Mouse (Mus musculus): Measurements from ENCODE around the gene Sema3g. TPM values are rescaled to one million over a fixed set of nuclear protein-coding genes. Genes with fewer than 3 reads are reported as not detected.

Gene Sema3g
- total RNA-seq (2023) = under 1 TPM in 1 of 2 experiments, not detected in 1; 0.15 TPM

DNA sequence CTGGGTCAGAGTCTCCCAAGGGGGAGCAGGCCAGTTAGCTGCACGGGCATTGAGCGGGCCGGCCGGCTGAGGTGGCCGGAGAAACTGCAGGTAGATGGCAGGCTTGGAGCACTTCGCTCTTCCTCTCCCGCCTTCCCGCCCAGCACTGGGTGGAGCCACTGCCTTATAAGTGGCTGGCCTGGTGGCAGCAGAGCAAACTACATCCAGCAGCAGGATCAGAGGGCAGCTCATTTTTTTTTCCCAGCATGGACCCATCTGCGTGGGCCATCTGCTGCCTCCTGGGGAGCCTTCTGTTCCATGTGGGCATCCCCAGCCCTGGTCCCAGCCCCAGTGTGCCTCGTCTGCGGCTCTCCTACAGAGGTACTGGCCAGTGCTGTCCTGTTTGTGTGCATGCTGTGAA, at the start of gene Sema3g:
Gene Sema3g (plus strand): TSS at position 195 of the 400 bp plus-strand sequence.

DNA sequence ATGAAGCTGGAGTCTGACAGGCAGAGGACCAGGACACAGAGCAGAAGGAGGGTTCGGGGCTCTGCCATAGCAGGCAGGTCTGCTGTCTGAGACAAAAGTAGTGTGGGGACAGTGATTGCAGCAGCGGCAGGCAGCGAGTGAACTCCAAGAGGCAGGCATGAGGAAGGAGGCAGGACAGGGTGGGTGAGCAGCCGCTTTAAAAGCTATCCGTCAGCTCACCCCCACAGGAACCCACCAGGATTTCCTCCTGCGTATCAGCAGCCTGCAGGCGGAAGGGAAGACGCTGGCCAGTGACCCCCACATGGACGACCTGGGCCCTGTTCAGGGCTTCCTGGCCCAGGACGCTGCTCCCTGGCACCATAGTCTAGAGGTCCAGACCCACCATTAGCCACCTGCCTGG, 49.2 kb upstream of the Sema3g start, which contains the start of gene Stab1:
Gene Stab1 (minus strand): TSS at position 217 of the 400 bp plus-strand sequence.

DNA sequence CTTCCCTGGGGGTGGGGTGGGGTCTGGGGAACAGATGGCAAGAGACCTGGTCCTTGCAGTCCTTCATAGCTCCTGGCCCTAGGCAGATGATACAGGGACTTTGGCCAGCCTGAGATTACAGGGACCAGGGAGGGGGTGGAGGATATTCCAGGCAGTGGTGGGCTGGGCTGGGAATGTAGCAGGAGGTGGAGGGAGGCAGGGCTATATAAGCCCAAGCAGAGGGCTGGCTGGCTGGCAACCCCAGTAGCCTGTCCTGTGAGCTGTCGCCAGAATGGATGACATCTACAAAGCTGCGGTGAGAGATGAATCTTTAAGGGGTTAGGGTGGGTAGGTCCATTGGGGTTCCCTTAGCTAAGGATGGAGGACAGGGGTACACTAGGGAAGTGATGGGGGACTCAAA, 9.6 kb upstream of the Sema3g start, which contains the start of gene Tnnc1:
Gene Tnnc1 (plus strand): TSS at position 229 of the 400 bp plus-strand sequence.

DNA sequence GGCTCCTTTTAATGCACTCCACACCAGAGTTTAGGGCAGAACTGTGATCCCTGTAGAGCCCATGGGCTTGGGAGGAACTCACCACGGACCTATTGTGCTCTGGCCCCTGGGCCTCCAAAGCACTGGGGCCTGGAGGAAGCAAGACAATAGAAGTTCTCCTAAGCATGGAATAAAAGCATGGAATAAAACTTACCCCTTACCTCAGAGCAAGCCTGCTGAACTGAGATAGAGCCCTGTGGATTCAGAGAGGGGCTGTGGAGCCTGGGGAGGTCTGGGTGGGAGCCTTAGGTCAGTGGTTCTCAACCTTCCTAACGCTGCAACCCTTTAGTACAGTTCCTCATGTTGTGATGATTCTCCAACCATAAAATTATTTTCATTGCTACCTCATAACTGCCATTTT, 814 bp upstream of the Sema3g start, which contains the start of gene Nisch:
Gene Nisch (minus strand): TSS at position 101 of the 400 bp plus-strand sequence.

DNA sequence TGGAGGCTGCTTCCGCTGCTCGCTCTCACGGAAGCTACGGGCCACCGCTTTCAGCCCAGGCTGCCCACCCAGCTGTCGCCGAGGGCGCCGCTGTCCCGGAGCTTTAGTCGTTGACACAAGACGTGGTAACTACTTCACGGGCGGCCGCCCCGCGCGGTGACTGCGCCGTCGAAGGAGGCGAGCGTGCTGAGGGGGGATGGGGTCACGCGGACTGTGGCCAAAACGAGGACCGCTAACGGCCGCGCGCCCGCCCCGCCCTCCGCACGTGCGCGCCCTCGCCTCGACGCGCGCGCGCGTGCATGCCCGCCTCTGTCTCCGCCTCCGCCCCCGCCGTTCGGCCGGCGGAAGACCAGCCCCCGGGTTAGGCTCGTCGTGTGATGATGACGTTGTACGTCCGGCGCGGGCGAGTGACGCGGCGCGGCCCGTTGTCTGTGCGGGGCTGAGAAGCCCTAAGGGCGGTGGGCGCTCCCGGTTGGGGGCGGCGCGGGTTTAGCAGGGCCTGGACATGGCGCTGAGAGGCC, 33.5 kb downstream of the Sema3g start, which contains the start of the genes Phf7 and Bap1:
Gene Phf7 (minus strand): TSS at position 234 of the 521 bp plus-strand sequence.
Gene Bap1 (plus strand): TSS at position 367 of the 521 bp plus-strand sequence.

Other genes starting within 250 kb of the Sema3g start
- 10 to 100 TPM; 17.3 to 22.6 TPM for gene Glt8d1, start 216.5 kb upstream of the Sema3g start, total RNA-seq (2023)
- 10 to 100 TPM; 73.8 to 78.7 TPM for gene Spcs1, start 216.2 kb upstream of the Sema3g start, total RNA-seq (2023)
- 10 to 100 TPM; 74.0 to 99.5 TPM for gene Pbrm1, start 198.7 kb upstream of the Sema3g start, total RNA-seq (2023)
- 100 to 1,000 TPM; 396 to 425 TPM for gene Gnl3, start 198.7 kb upstream of the Sema3g start, total RNA-seq (2023)
- gene Smim4, start 88.9 kb upstream of the Sema3g start, total RNA-seq (2023) = 10 to 100 TPM; 23.5 to 26.8 TPM
- 1 to 10 TPM in 1 of 2 experiments, under 1 TPM in 1; 0.65 to 1.5 TPM for gene Nt5dc2, start 86.8 kb upstream of the Sema3g start, total RNA-seq (2023)
- gene Stab1, start 49.2 kb upstream of the Sema3g start, total RNA-seq (2023) = 1 to 10 TPM in 1 of 2 experiments, not detected in 1; 1.0 TPM
- gene Tnnc1, start 9.5 kb upstream of the Sema3g start, total RNA-seq (2023) = not detected
- gene Nisch, start 914 bp upstream of the Sema3g start, total RNA-seq (2023) = 100 to 1,000 TPM; 375 to 386 TPM
- 10 to 100 TPM; 17.9 to 22.6 TPM for gene Phf7, start 33.5 kb downstream of the Sema3g start, total RNA-seq (2023)
- gene Bap1, start 33.6 kb downstream of the Sema3g start, total RNA-seq (2023) = 100 to 1,000 TPM; 108 to 116 TPM
- under 1 TPM; 0.17 to 0.56 TPM for gene Dnah1, start 106.0 kb downstream of the Sema3g start, total RNA-seq (2023)
- gene Capn7, start 118.8 kb downstream of the Sema3g start, total RNA-seq (2023) = 10 to 100 TPM; 62.0 to 62.9 TPM
- 100 to 1,000 TPM; 288 to 323 TPM for gene Sh3bp5, start 218.2 kb downstream of the Sema3g start, total RNA-seq (2023)

Data from B cell, adult 67 days (primary cell).